Mouse (Mus musculus) liver, adult 2 months (tissue): Measurements from ENCODE around the gene Slc7a6.

Source experiments
- CTCF ChIP-seq: fragments of 200-500 bp; IDR thresholded peaks from 2 replicates; pipeline ENCODE4 v1.5.1; 2011; ENCODE audit warnings: low read depth, low read length, control low read depth
- POLR2A ChIP-seq: fragments of 200-500 bp; IDR thresholded peaks from 2 replicates; pipeline ENCODE4 v1.6.1; 2011; ENCODE audit warnings: low read length, control low read depth; ENCODE audit not compliant: insufficient read depth; ENCODE audit errors: extremely low read depth

- TF ChIP-seq CTCF (no peak), POLR2A (no peak)
Observed at GRCm38 (mm10) chr8:106134751-106135571, 33.7 kb upstream of the Slc7a6 start.
